Mouse (Mus musculus) neural tube, embryonic 14.5 days (tissue): ENCODE measurements at regions not wholly inside any gene's neighbourhood (a gene's known extent, or its start where the extent isn't known, plus 50 kb on each side); places are given as distances from the start of the nearest gene placed in this dataset.

Experiments
- ATAC-seq: fragments of 200-750 bp; cut with Nextera tagmentation; 2 replicates; pipeline ENCODE4 v1.8.0; 2017; ENCODE audit warnings: low read depth, mild to moderate bottlenecking, moderate TSS enrichment, moderate library complexity
- H3K27ac ChIP-seq: fragments of 300-500 bp; sonication (generic); 2 replicates; pipeline ENCODE4 v1.5.1; 2014; ENCODE audit warnings: low read depth, mild to moderate bottlenecking, control low read depth, low read length, moderate library complexity, mixed read lengths
- H3K27me3 ChIP-seq: fragments of 300-500 bp; sonication (generic); 2 replicates; pipeline ENCODE4 v1.6.1; 2014; ENCODE audit warnings: low read length; ENCODE audit not compliant: control insufficient read depth, insufficient read depth
- H3K36me3 ChIP-seq: fragments of 300-500 bp; sonication (generic); 2 replicates; pipeline ENCODE4 v1.6.1; 2014; ENCODE audit warnings: low read length, mixed read lengths; ENCODE audit not compliant: control insufficient read depth, insufficient read depth
- H3K4me1 ChIP-seq: fragments of 300-500 bp; sonication (generic); 2 replicates; pipeline ENCODE4 v1.6.1; 2014; ENCODE audit warnings: low read length; ENCODE audit not compliant: control insufficient read depth, insufficient read depth
- H3K4me2 ChIP-seq: fragments of 300-500 bp; sonication (generic); 2 replicates; pipeline ENCODE4 v1.6.1; 2014; ENCODE audit warnings: mild to moderate bottlenecking, low read depth, low read length, control low read depth
- H3K4me3 ChIP-seq: fragments of 300-500 bp; sonication (generic); 2 replicates; pipeline ENCODE4 v1.5.1; 2014; ENCODE audit warnings: low read depth, low read length, control low read depth, mixed read lengths
- H3K9ac ChIP-seq: fragments of 300-500 bp; sonication (generic); replicated peaks from 2 replicates; pipeline ENCODE4 v1.6.1; 2014; ENCODE audit warnings: low read depth, mild to moderate bottlenecking, control low read depth, low read length, mixed read lengths
- H3K9me3 ChIP-seq: fragments of 300-500 bp; sonication (generic); 2 replicates; pipeline ENCODE4 v1.6.1; 2016; ENCODE audit warnings: low read length; ENCODE audit not compliant: control insufficient read depth
- WGBS: fragments of 180-500 bp; shearing (Covaris S2); extraction: QIAGEN DNeasy Blood & Tissue Kit; methylation state at CpG from one replicate; pipeline ENCODE4 v1.1.7; 2014; 5-methylcytosine and 5-hydroxymethylcytosine counted together

DNA sequence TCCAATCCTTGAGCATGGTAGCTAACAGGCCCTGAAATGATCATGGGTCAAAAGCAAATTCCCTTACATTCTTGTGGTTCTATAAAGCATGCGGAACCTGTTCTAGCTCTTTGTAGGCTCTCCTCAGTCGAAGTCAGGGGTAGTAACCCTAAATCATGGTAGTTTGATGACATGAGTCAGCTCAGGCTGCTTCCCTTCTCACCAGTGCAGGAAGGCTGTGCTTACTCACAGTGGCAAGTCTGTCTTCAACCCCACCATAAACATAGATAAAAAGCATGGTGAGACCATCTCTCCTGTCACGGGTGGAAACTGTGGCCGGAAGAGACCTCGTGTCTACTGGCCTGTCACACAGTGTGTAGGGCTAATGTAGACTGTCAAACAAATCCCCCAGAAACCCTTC is 476.6 kb upstream of the Gm19410 start:
- Histone ChIP-seq H3K4me2 (no peak overlapping the region), H3K27me3 (no peaks in the 10 kb centered on the region), H3K9me3 (no peaks in the 10 kb centered on the region), H3K9ac (no peak overlapping the region), H3K4me3 (no peak overlapping the region), H3K36me3 (no peaks in the 10 kb centered on the region), H3K27ac (no peak overlapping the region), H3K4me1 (no peaks in the 10 kb centered on the region)
- ATAC-seq: no peak
- 63% methylated on average over 5 of the region's 5 CpGs for WGBS

DNA sequence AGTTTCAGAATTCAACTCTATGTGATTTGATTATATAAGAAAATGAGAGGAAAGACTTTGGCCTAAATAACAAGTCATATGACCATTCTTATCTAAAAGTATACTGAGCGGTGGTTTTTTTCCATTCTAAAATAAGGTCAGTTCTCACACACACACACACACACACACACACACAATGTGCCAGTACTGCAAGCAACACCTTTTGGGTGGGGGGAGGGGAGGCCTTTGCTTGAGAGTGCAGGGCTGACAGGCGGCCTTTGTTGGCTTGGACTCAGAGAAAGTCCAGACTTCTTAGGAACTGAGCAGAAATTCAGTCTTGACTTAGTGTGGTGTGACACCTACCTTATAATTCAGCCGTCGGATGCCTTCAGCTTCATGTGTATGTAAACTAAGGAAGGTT is 475.6 kb upstream of the Gm19410 start:
- Histone ChIP-seq H3K4me2 (no peak overlapping the region), H3K36me3 (no peaks in the 10 kb centered on the region), H3K4me1 (no peaks in the 10 kb centered on the region), H3K9ac (no peak overlapping the region), H3K27me3 (no peaks in the 10 kb centered on the region), H3K9me3 (no peaks in the 10 kb centered on the region), H3K4me3 (no peak overlapping the region), H3K27ac (no peak overlapping the region)
- no peak for ATAC-seq
- WGBS: 88% methylated on average over 4 of the region's 4 CpGs

DNA sequence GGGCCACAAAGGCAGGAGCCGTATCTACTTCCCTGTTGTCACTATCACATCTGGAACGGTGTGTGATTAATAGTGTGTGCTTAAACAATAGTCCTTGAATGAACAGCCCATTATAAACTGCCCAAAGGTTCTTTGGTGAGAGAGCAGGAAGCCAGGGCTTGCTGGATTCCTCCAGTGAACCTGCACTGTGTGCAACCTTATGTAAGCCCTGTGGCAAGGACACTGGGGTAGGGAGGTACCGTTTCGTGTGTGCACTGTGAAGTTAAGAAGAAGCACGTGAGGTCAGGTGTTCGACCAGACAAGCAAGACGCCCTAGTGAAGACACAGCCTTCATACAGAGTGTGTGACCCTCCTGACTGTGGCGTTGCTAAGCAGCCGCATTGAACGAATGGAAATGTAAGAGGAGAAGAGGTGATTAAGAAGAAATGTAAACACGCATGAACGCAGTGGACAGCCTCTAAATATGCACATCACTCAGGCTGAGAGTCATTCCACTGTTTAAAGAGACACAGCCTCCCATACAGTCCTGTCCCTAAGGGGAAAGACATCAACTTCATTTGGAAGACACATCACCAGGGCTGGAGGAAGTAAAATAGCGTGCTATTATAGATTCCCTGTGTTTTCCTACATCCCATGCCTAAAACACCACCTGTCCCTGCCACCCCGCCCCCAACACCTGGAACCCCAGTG is 472.0 kb upstream of the Gm19410 start:
- no peak overlapping the region for H3K27ac ChIP-seq
- H3K27me3 ChIP-seq: no peaks in the 10 kb centered on the region
- H3K9me3 ChIP-seq: no peaks in the 10 kb centered on the region
- no peak overlapping the region for H3K4me3 ChIP-seq
- ATAC-seq: no peak
- no peaks in the 10 kb centered on the region for H3K36me3 ChIP-seq
- H3K9ac ChIP-seq: no peak overlapping the region
- WGBS: 69% methylated on average over 14 of the region's 14 CpGs
- H3K4me1 ChIP-seq: no peaks in the 10 kb centered on the region
- no peak overlapping the region for H3K4me2 ChIP-seq

DNA sequence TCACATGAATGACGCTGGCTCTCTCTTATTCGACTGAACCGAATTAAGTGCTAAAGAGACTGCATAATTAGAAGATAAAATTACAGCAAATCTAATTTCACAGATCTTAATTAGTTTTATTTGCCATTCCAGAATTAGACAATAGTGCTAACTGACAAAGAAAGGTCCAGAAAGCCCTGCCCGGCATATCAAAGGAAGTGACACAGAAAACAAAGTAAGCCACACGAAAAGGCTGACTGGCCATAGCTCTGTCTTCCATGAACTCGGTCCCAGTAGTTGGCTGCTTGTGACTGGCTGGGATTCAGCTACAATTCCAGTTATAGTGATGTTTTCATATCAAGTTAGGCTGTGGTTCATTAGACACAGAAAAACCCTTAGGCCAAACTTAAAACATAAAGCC is 468.7 kb upstream of the Gm19410 start:
- Histone ChIP-seq H3K4me2 (no peak overlapping the region), H3K27me3 (no peaks in the 10 kb centered on the region), H3K27ac (no peak overlapping the region), H3K4me3 (no peak overlapping the region), H3K4me1 (no peaks in the 10 kb centered on the region), H3K36me3 (no peaks in the 10 kb centered on the region), H3K9ac (no peak overlapping the region), H3K9me3 (no peaks in the 10 kb centered on the region)
- ATAC-seq: no peak
- 67% methylated on average over 6 of the region's 6 CpGs for WGBS

DNA sequence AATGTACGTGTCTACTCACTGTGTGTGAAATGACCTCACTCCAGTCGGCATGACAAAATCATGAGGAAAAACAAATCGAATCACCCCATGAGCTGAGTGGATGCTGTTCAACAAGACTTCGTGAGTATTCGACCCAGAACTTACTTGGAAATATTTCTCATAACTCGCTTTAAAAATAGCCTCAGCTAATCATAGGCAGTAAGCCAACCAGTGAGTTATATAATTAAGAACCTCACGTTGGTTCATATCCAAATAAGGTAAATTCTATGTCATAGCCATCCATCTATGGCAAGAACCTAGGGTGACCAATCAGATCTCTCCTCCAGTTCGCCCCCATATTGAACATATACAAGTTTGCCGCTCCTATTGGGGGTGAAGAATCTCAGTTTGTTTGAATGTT is 466.5 kb upstream of the Gm19410 start:
- WGBS: 92% methylated on average over 9 of the region's 9 CpGs
- Histone ChIP-seq H3K9me3 (no peaks in the 10 kb centered on the region), H3K36me3 (no peaks in the 10 kb centered on the region)

DNA sequence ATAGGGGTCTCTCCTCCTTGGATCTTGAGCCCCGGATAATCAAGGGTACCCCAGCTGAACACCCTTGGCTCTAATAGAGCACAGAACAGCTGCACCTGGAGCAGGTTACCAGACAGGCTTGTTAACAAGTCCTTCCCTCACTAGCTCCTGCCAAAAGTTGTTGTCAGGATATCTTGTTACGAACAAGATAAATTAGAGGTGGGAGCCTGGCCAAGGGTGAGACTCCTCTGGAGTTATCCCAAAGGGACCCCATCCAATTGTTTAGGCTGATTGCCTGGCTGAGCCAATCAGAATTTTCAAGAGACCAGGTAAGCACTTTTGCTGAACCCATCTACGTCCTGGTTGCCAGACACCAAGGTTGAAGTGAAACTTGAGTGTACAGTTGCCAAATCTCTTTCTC is 465.2 kb upstream of the Gm19410 start:
- Histone ChIP-seq H3K27ac (no peak overlapping the region), H3K36me3 (no peaks in the 10 kb centered on the region), H3K9me3 (no peaks in the 10 kb centered on the region), H3K4me1 (no peaks in the 10 kb centered on the region), H3K27me3 (no peaks in the 10 kb centered on the region), H3K4me3 (no peak overlapping the region), H3K4me2 (no peak overlapping the region), H3K9ac (no peak overlapping the region)
- WGBS: 78% methylated on average over 3 of the region's 3 CpGs
- ATAC-seq: no peak

More for the DNA sequence above, 466.5 kb upstream of the Gm19410 start:
- Histone ChIP-seq H3K4me2 (no peak overlapping the region), H3K27ac (no peak overlapping the region), H3K27me3 (no peaks in the 10 kb centered on the region), H3K4me1 (no peaks in the 10 kb centered on the region), H3K4me3 (no peak overlapping the region), H3K9ac (no peak overlapping the region)
- ATAC-seq: no peak

DNA sequence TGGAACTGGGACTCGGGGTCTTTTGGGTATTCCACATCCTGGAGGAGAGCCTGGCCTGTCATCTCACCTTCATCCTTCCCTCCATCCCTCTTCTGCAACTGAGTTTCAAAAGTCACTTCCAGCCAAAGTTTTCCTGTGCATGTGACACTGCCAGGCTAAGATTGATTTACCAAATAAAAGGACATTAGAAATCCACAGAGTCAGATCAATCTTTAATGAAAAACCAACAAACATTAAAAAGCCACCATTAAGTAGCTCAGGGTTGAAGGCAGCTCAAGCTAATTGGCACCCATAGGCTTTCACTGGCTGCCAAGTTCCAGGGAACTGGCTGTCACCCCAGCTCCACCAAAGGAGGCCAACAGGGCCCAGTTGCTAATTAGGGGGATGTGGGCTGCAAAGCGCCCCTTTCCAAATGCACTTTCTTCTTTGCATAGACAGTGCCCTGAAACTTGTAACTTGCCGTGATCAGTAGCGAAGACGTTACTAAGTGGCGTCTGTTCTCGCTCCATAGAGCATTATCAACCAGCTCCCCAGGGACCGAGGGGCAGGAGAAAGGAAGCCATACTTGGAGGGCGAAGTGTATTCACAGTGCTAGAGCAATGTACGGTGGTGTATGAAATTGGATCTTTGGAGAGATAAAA is 464.6 kb upstream of the Gm19410 start:
- ATAC-seq: peak; percentile 69; the same call in 1 of the 2 replicates
- Histone ChIP-seq H3K36me3 (no peaks in the 10 kb centered on the region), H3K27me3 (no peaks in the 10 kb centered on the region), H3K4me3 (no peak overlapping the region), H3K4me1 (no peaks in the 10 kb centered on the region), H3K9ac (no peak overlapping the region), H3K9me3 (no peaks in the 10 kb centered on the region), H3K27ac (no peak overlapping the region), H3K4me2 (no peak overlapping the region)
- 63% methylated on average over 10 of the region's 10 CpGs for WGBS

DNA sequence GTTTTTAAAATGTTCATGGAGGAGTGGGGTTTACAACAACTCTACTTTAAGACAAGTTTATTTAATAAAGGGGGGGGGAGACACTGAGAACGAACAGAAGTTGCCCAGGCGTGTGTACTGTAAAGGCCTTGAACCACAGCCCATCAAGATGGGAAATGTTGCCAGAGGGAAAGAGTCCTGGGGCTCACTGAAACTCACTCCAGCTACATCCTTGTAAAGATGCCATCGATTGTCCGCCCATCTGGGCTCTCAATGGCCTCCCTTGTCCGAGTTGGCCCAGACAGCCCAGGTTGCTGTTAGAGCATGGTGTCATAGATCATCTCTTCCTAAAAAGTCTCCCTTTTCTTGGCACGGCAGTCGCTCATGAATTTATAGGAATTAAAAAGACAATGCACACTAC is 462.7 kb upstream of the Gm19410 start:
- Histone ChIP-seq H3K4me1 (no peaks in the 10 kb centered on the region), H3K9ac (no peak overlapping the region), H3K27ac (no peak overlapping the region), H3K27me3 (no peaks in the 10 kb centered on the region), H3K4me3 (no peak overlapping the region), H3K9me3 (no peaks in the 10 kb centered on the region), H3K4me2 (no peak overlapping the region), H3K36me3 (no peaks in the 10 kb centered on the region)
- WGBS: 86% methylated on average over 7 of the region's 7 CpGs
- no peak for ATAC-seq

DNA sequence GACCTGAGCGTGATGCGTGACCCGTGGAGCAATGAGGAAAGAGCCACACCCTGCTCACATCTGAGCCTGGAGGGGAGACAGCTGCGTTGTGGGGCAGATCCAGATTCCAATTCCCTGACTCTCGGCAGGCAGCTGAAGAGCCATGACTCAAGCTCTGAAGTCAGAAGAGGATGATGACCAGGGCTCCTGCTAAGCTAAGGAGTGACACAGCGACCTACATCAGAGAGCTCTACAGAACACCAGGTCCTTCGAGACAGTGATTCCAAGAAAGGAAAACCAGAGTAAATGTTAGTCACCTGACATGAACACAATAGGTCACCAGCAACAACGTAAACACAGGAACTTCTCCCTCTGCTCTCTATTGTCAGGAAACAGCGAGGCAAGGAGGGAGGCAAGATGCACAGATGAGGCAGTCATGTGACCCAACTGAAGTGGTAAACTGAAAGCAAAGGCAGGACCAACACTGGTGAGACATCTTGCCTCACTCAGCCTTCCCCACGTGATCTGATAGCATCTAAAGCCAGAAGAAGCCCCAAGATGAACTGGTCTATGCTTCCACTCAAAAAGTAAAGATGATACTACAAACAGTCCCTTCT is 444.2 kb upstream of the Gm19410 start:
- no peak overlapping the region for H3K27ac ChIP-seq
- no peaks in the 10 kb centered on the region for H3K27me3 ChIP-seq
- H3K9me3 ChIP-seq: no peaks in the 10 kb centered on the region
- H3K4me1 ChIP-seq: no peaks in the 10 kb centered on the region
- H3K4me2 ChIP-seq: no peak overlapping the region
- no peaks in the 10 kb centered on the region for H3K36me3 ChIP-seq
- WGBS: 84% methylated on average over 10 of the region's 10 CpGs
- H3K4me3 ChIP-seq: no peak overlapping the region
- no peak for ATAC-seq
- no peak overlapping the region for H3K9ac ChIP-seq
